Mouse (Mus musculus): ENCODE data around the gene Pomgnt2.

GRCm38 (mm10) chr9:122014241-122014667 lies 17.3 kb upstream of the Pomgnt2 start:
- TF ChIP-seq POLR2A (IDR thresholded peaks at IDR 0.05; ENCODE audit: insufficient read depth, low read length) (no peak), CTCF (IDR thresholded peaks at IDR 0.05; ENCODE audit: low read depth, low read length) (peak; percentile 77), EP300 (IDR thresholded peaks at IDR 0.05; ENCODE audit: insufficient read depth, low read depth, low read length) (no peak)
